Mouse (Mus musculus) cerebellum, adult (tissue): ENCODE results near the gene Snw1.

Experiments used
- ATAC-seq: cut with Nextera tagmentation; 2 replicates; pipeline ENCODE4 v1.9.2; 2017; ENCODE audit warnings: mild to moderate bottlenecking, moderate library complexity, mixed read lengths; ENCODE audit not compliant: insufficient number of reproducible peaks, low FRiP score, low TSS enrichment

The Snw1 gene

GRCm38 (mm10) chr12:87424516-87424915 is 47.6 kb downstream of the Snw1 start:
- ATAC-seq: no peak

- ATAC-seq: no peak
Measured at GRCm38 (mm10) chr12:87423700-87424099, 48.4 kb downstream of the Snw1 start.

GRCm38 (mm10) chr12:87421708-87422507 is 50.2 kb downstream of the Snw1 start:
- no peak for ATAC-seq

- no peak for ATAC-seq
Measured at GRCm38 (mm10) chr12:87419974-87420485, 52.0 kb downstream of the Snw1 start.

GRCm38 (mm10) chr12:87418921-87419320 is 53.2 kb downstream of the Snw1 start:
- ATAC-seq: no peak

GRCm38 (mm10) chr12:87416690-87417089 is 55.4 kb downstream of the Snw1 start:
- no peak for ATAC-seq

GRCm38 (mm10) chr12:87415358-87415757 is 56.7 kb downstream of the Snw1 start:
- ATAC-seq: no peak

- peak; percentile 79 for ATAC-seq
Measured at GRCm38 (mm10) chr12:87413179-87413790, 58.8 kb downstream of the Snw1 start.

- ATAC-seq: no peak
Measured at GRCm38 (mm10) chr12:87410999-87411398, 61.1 kb downstream of the Snw1 start.

- ATAC-seq: no peak
Measured at GRCm38 (mm10) chr12:87409123-87409522, 63.0 kb downstream of the Snw1 start.

- ATAC-seq: no peak
Measured at GRCm38 (mm10) chr12:87407869-87408605, 64.0 kb downstream of the Snw1 start.

GRCm38 (mm10) chr12:87405721-87406120 is 66.4 kb downstream of the Snw1 start:
- ATAC-seq: no peak

- ATAC-seq: no peak
Measured at GRCm38 (mm10) chr12:87405165-87405564, 66.9 kb downstream of the Snw1 start.

GRCm38 (mm10) chr12:87401883-87402282 is 70.2 kb downstream of the Snw1 start:
- ATAC-seq: no peak

GRCm38 (mm10) chr12:87399119-87399819 is 72.8 kb downstream of the Snw1 start:
- no peak for ATAC-seq
